Mouse (Mus musculus) hematopoietic stem cell, adult 5-6 weeks (primary cell): Measurements from ENCODE around the gene Olfr453. TPM values are rescaled to one million over a fixed set of nuclear protein-coding genes. Genes with fewer than 3 reads are reported as not detected.

Experiments
- ATAC-seq, 2 experiments: fragments of 125-278 bp in 1 of 2; replicated peaks in 1 of 2; 2 replicates each; pipeline ENCODE4 v1.8.0; 2016 to 2017; ENCODE audit warnings: inconsistent platforms in 2 of 2, mild to moderate bottlenecking in 2 of 2, moderate number of reproducible peaks in 2 of 2, low read depth in 1 of 2, moderate TSS enrichment in 1 of 2; ENCODE audit not compliant: low FRiP score in 2 of 2, poor library complexity in 2 of 2, severe bottlenecking in 2 of 2, insufficient read depth in 1 of 2, low TSS enrichment in 1 of 2
- total RNA-seq: library from RNA; stranded (forward); fragments of 172-1452, 232-1000 nt; gene quantifications from 2 replicates; pipeline ENCODE4 v1.2.3, GENCODE M21; 2017

The Olfr453 gene
- not detected in 2 replicates for total RNA-seq

- no peak for ATAC-seq
These were observed at the start of gene Olfr453 for GRCm38 (mm10) chr6:42739071-42739470. Olfr453 (plus strand) TSS chr6:42739371.

GRCm38 (mm10) chr6:42689761-42690160, 49.4 kb upstream of the Olfr453 start:
- ATAC-seq: no peak

GRCm38 (mm10) chr6:42692154-42692516, 47.0 kb upstream of the Olfr453 start:
- ATAC-seq: peak; percentile 63 to 74

- ATAC-seq: peak; percentile 91 to 92
These were observed 46.5 kb upstream of the Olfr453 start for GRCm38 (mm10) chr6:42692517-42693190.

- ATAC-seq: peak in 1 of 2 experiments; percentile 42; a peak in 1 of 4 replicates
These were observed 29.6 kb upstream of the Olfr453 start, which contains the start of gene Tcaf1 for GRCm38 (mm10) chr6:42709291-42710211. Tcaf1 (minus strand) TSS chr6:42710088.

GRCm38 (mm10) chr6:42714668-42715067, 24.5 kb upstream of the Olfr453 start:
- ATAC-seq: no peak

GRCm38 (mm10) chr6:42717973-42718372, 21.2 kb upstream of the Olfr453 start:
- ATAC-seq: no peak

GRCm38 (mm10) chr6:42742303-42742702, 3.1 kb downstream of the Olfr453 start:
- ATAC-seq: no peak

GRCm38 (mm10) chr6:42747846-42748245, 8.7 kb downstream of the Olfr453 start:
- ATAC-seq: no peak

- ATAC-seq: no peak
These were observed 16.9 kb downstream of the Olfr453 start, which contains the start of gene Olfr38 for GRCm38 (mm10) chr6:42756104-42756503. Olfr38 (plus strand) TSS chr6:42756404.

- ATAC-seq: no peak
These were observed 37.9 kb downstream of the Olfr453 start for GRCm38 (mm10) chr6:42777066-42777465.

- no peak for ATAC-seq
These were observed 45.6 kb downstream of the Olfr453 start, which contains the start of gene Olfr452 for GRCm38 (mm10) chr6:42784793-42785192. Olfr452 (plus strand) TSS chr6:42785093.

GRCm38 (mm10) chr6:42790247-42790948, 51.2 kb downstream of the Olfr453 start:
- ATAC-seq: no peak; a peak in 1 of 4 replicates

- no peak for ATAC-seq
These were observed 51.9 kb downstream of the Olfr453 start for GRCm38 (mm10) chr6:42790949-42791556.

- ATAC-seq: no peak
These were observed 55.8 kb downstream of the Olfr453 start for GRCm38 (mm10) chr6:42794982-42795381.
